Mouse (Mus musculus) megakaryocyte progenitor cell, adult 5-6 weeks (primary cell): ENCODE measurements around the gene Hnrnpa3. TPM values are rescaled to one million over a fixed set of nuclear protein-coding genes. Genes with fewer than 3 reads are reported as not detected.
"Not testable (repeated sequence)": the region's sequence is repeated elsewhere in the genome, so short reads cannot be mapped to it uniquely, and the experiment has no call there.

Source experiments
- ATAC-seq: replicated peaks from 2 replicates; pipeline ENCODE4 v1.8.0; 2016; ENCODE audit warnings: mild to moderate bottlenecking, moderate TSS enrichment, inconsistent platforms; ENCODE audit not compliant: poor library complexity
- total RNA-seq, 2 experiments: library from RNA; stranded (forward) in 1 of 2; stranded (reverse) in 1 of 2; fragments of 157-497, 149-512 nt in 1 of 2; fragments of 200-1000 nt in 1 of 2; gene quantifications; 2 replicates each; pipeline versions ENCODE4 v1.2.3 to v1.2.4; 2015 to 2017

Gene Hnrnpa3
- total RNA-seq (2015) = 914 and 949 TPM in 2 replicates
- total RNA-seq (2017) = 277 and 390 TPM in 2 replicates

DNA sequence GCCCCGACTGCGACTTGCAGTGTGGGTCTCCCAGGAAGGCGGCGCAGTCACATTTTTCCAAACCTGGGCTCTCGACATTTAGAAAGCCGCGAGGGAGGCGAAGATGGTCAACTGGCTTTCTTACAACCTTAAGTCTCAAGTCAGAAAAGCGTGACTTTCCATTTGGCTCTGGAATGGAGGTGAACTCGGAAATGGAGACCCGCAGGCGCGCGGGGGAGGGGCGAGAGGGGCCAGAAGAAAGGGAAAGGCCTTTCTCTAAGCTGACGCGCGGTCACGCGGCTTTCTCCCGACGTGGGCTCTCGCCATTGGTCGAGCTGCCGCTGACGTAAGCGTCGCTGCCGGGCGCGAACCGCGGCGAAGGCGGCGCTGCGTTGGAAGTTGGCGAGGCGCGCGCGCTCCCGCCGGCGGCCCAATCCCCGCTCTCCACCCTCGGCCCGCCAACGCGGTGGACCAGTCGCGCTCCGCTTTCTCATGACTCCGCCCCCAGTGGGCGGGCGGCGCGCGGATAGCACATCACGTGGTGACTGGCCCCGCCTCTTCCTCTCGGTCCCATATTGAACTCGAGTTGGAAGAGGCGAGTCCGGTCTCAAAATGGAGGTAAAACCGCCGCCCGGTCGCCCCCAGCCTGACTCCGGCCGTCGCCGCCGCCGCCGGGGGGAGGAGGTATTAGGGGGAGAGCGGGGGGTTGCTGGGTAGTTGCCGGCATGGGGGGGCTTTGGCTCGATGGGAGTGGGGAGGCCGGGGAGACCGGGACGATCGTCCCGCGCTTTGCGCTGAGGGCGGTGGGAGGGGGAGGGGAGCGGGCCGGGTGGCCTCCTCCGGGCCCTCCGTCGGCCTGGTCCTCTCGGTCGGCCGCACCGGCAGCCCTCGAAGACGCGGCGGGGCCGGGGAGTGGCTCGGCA is at the start of gene Hnrnpa3:
Hnrnpa3 (plus strand) TSS at position 535 of the 902 bp plus-strand sequence.
- peak; percentile 82 for ATAC-seq

DNA sequence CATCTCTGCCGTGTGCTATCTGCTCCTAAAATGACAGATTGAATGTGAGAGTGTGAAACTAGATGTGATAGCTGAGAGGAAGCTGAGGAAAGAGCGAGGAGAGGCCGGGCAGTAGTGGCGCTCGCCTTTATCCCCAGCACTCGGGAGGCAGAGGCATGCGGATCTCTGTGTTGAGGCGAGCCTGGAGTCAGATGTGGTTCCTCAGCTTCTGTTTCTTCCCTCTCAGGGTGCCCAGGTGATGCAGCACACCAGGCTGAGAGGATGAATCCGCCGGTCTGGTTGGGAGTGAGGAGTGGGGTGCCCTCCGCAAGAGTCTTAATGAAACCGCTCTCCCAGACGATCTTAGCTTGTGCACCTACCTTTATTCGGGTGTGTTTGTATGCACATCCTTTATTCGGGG is 49.1 kb upstream of the Hnrnpa3 start:
- no peak for ATAC-seq

DNA sequence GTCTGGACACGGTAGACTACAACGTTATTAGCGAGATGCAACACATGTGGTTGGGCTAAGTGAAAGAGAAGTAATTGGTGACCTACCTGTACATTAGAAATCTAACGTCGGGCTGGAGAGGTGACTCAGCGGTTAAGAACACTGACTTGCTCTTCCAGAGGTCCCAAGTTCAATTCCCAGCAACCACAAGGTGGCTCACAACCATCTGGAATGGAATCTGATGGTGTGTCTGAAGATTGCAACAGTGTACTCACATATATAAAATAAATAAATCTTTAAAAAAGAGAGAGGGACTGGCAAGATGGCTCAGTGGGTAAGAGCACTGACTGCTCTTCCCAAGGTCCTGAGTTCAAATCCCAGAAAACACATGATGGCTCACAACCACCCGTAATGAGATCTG is 48.5 kb upstream of the Hnrnpa3 start:
- ATAC-seq = not testable (repeated sequence)

- ATAC-seq = no peak
These were observed 47.8 kb upstream of the Hnrnpa3 start for GRCm38 (mm10) chr2:75611041-75611805.

DNA sequence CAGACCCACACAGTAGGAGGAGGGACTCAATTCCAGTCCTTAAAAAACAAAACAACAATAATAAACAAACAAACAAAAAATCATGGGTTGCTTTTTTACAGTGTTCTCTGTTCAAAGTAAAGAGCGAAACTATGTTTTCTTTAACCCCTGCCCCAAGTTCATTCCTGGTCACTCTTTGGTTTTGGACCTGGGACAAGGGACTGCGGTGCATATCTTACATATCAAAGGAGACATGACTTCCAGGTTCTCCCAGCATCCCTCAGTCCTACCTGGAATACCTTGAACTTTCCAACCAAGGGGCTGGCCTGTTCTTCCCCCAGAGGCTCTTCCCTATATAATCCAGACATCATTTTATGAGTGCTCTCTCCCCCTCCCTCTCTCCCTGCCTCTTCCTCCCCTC is 47.1 kb upstream of the Hnrnpa3 start:
- ATAC-seq = no peak

- ATAC-seq = peak; percentile 30
These were observed 46.0 kb upstream of the Hnrnpa3 start for GRCm38 (mm10) chr2:75612981-75613567.

DNA sequence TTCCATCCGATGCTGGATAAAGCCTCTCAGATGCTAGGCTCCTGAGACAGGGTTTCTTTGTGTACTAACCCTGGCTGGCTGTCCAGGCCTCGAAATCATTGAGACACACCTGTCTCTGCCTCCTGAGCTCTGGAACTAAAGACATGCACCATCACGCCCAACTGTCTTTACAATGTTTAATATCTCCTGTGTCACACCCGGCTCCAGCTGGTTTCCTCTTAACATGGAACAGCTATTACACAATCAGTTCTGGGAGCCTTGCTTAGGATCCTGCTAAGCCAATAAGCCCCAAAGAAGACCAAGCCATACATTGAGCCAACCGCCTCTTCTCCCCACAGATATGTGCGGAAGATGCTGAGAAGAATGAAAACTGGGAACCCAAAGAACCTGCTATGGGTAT is 44.5 kb upstream of the Hnrnpa3 start:
- ATAC-seq = peak; percentile 10; the same call in 1 of the 2 replicates

- peak; percentile 40; the same call in 1 of the 2 replicates for ATAC-seq
These were observed 42.1 kb upstream of the Hnrnpa3 start for GRCm38 (mm10) chr2:75616911-75617310.

- ATAC-seq = no peak
These were observed 40.3 kb upstream of the Hnrnpa3 start for GRCm38 (mm10) chr2:75618712-75619111.

DNA sequence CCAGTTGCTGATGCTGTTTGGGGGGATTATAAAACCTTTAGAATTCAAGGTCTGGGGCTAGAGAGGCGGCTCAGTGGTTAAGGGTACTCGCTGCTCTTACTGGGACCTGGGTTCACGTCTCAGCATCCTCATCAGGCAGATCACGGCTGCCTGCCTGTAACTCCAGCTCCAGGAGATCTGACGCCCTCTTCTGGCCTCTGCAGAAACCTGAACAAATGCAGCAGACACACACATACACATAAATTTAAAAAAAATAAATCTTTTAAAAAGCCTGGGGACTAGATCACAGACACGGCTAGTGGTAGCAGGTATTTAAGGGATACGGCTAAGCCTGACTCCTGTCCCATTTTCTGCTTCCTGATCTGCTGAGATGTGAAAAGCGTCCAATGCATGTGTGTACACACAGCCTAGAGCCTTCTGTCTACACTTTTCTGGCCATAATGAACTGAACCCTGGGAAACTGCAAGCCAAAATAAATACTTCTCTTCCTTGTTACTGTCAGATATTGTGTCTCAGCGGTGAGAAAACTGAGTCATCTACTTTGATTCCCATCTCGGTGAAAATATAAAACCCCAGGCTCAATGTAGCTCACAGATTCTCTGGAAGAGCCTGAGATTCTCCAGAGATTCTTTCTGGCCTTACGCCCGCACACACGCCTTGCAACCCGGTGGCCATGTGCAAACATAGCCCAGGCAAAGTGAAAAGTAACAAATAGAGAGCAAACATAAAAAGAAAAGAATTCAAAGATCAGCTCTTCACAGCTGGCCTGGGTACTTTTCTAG is 37.0 kb upstream of the Hnrnpa3 start:
- no peak for ATAC-seq

DNA sequence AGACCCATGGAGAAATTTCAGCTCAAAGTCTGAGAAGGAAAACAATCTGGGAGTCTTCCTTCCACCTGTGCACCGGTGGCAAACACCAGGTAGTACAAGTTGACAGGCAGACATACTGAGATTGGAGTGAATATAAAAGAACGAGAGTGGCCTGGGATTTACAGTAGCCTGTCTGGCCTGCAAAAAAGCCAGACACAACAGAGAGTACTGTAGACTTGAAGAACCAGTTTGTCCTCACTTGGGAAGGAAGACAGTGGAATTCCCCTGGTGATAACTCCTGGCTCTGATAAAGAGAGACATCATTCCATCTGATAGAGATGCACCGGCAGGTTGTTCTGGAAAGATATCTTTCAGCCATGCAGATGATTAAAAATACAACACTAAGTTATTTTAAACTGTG is 34.0 kb upstream of the Hnrnpa3 start:
- no peak for ATAC-seq

- no peak for ATAC-seq
These were observed 32.2 kb upstream of the Hnrnpa3 start for GRCm38 (mm10) chr2:75626597-75627440.

DNA sequence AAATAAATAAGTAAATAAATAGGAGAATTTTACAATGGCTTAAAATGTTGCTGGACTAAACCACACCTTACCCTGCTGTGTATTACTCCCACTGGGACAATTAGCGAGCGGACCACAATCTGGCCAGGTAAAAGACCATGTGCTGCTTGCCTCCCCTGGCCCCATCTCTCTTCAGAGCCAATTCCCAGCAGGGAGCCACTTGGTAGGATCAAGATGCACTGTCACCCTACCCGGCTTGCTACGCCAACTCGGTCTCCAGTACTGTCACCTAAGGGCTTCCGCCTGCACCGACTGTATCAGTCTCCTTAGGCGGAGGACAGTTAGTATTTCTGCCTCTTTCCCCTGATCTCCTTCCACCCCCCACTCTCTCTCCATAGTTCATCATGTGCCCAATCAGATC is 30.6 kb upstream of the Hnrnpa3 start:
- ATAC-seq = no peak

- no peak for ATAC-seq
These were observed 27.6 kb upstream of the Hnrnpa3 start for GRCm38 (mm10) chr2:75631421-75631820.

DNA sequence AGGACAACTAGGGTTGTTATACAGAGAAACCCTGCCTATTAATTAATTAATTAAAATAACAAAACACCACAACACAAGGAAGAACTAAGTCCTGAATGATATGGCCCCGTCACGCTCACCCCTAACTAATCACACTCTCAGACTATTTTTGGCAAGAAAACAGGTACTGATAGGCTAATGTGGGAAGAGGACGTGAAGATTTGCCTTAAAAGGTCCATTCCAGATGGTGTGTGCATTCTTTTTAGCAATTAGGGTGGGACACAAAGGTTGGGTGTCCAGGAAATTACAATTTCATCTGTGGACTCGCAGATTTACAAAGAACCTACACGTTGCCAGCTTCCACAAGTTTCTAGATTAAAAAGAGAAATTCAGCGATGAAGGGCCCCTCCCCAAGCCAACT is 27.0 kb upstream of the Hnrnpa3 start:
- no peak for ATAC-seq

DNA sequence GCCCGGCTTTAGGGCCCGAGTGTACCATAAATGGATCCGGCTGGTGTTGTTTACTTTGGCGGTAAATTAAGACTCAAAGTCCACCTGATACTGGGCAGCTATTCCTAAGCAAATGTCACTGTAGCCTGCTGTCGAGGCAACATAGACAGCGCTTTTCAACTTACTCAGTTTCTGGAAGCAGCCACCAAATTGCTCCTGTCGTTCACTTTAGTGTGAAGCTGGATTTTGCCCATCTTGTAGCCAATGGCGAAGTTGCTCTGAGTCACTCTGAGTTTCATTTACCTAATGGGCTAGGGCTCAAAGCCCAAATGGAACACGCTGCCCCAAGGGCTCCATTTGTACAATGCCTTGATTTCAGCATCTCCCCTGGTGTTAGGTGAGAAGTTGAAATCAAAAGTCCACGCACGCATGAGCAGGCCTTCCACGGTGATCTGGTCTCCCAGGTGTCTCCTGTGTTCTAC is 26.3 kb upstream of the Hnrnpa3 start:
- ATAC-seq = no peak

GRCm38 (mm10) chr2:75633381-75633780 is 25.7 kb upstream of the Hnrnpa3 start:
- no peak for ATAC-seq

GRCm38 (mm10) chr2:75633784-75634183 is 25.3 kb upstream of the Hnrnpa3 start:
- ATAC-seq = peak; percentile 32; the same call in 1 of the 2 replicates

- not testable (repeated sequence) for ATAC-seq
These were observed 24.6 kb upstream of the Hnrnpa3 start for GRCm38 (mm10) chr2:75634431-75634830.
